Mouse (Mus musculus) embryonic facial prominence, embryonic 12.5 days (tissue): ENCODE results near the gene Tra2b. TPM values are rescaled to one million over a fixed set of nuclear protein-coding genes. Genes with fewer than 3 reads are reported as not detected.
A peak's percentile ranks its signal among the peaks of the same experiment; 100 is the strongest.
"Not testable (repeated sequence)": the region's sequence is repeated elsewhere in the genome, so short reads cannot be mapped to it uniquely, and the experiment has no call there.

Experiments
- ATAC-seq: fragments of 200-750 bp; cut with Nextera tagmentation; 2 replicates; pipeline ENCODE4 v1.8.0; 2017; ENCODE audit not compliant: insufficient number of reproducible peaks, insufficient read depth, low FRiP score, low TSS enrichment
- H3K27ac ChIP-seq: fragments of 300-500 bp; sonication (generic); 2 replicates; pipeline ENCODE4 v1.5.1; 2016; ENCODE audit warnings: mild to moderate bottlenecking
- H3K27me3 ChIP-seq: fragments of 300-500 bp; sonication (generic); 2 replicates; pipeline ENCODE4 v1.6.1; 2016; ENCODE audit warnings: mild to moderate bottlenecking, moderate library complexity
- H3K36me3 ChIP-seq: fragments of 300-500 bp; sonication (generic); 2 replicates; pipeline ENCODE4 v1.6.1; 2016; ENCODE audit warnings: mild to moderate bottlenecking
- H3K4me1 ChIP-seq: fragments of 300-500 bp; sonication (generic); 2 replicates; pipeline ENCODE4 v1.6.1; 2016
- H3K4me2 ChIP-seq: fragments of 300-500 bp; sonication (generic); replicated peaks from 2 replicates; pipeline ENCODE4 v1.6.1; 2016; ENCODE audit warnings: mild to moderate bottlenecking, moderate library complexity
- H3K4me3 ChIP-seq: fragments of 300-500 bp; sonication (generic); 2 replicates; pipeline ENCODE4 v1.5.1; 2016; ENCODE audit warnings: mild to moderate bottlenecking
- H3K9ac ChIP-seq: fragments of 300-500 bp; sonication (generic); 2 replicates; pipeline ENCODE4 v1.6.1; 2016; ENCODE audit warnings: mild to moderate bottlenecking, moderate library complexity
- H3K9me3 ChIP-seq: fragments of 300-500 bp; sonication (generic); 2 replicates; pipeline ENCODE4 v1.6.1; 2016; ENCODE audit warnings: mild to moderate bottlenecking, moderate library complexity
- WGBS: fragments of 180-500 bp; shearing (Covaris S2); methylation state at CpG from one replicate; pipeline ENCODE4 v1.1.7; 2016; 5-methylcytosine and 5-hydroxymethylcytosine counted together
- polyA plus RNA-seq: library from polyadenylated mRNA; unstranded; fragments of >200 nt; fragmentation: Nextera tagmentation; extraction: Ambion mirVana; gene quantifications from 2 replicates; pipeline ENCODE4 v1.2.1, GENCODE M21; 2016

Gene Tra2b
- polyA plus RNA-seq, 1 experiment from 2014 or later, result 463 TPM

DNA sequence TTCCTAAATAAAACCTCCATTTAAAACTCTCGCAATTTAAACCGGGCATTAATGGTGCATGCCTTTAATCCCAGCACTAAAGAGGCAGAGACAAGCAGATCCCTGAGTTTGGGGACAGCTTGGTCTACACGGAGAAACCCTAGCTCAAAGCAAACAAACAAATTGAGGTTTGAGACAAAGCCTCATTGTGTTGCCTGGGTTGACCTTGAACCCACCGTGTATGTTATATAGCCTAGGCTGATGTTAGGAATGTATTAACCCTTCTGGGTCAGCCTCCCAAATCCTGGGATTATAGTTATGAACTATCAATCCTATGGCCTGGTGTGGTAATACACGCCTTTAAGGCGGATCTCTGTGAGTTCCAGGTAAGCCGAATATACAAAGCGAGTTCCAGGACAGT lies 579 bp upstream of the Tra2b start:
- 41% methylated on average over 8 of the region's 8 CpGs for WGBS
- ATAC-seq, result no peak

DNA sequence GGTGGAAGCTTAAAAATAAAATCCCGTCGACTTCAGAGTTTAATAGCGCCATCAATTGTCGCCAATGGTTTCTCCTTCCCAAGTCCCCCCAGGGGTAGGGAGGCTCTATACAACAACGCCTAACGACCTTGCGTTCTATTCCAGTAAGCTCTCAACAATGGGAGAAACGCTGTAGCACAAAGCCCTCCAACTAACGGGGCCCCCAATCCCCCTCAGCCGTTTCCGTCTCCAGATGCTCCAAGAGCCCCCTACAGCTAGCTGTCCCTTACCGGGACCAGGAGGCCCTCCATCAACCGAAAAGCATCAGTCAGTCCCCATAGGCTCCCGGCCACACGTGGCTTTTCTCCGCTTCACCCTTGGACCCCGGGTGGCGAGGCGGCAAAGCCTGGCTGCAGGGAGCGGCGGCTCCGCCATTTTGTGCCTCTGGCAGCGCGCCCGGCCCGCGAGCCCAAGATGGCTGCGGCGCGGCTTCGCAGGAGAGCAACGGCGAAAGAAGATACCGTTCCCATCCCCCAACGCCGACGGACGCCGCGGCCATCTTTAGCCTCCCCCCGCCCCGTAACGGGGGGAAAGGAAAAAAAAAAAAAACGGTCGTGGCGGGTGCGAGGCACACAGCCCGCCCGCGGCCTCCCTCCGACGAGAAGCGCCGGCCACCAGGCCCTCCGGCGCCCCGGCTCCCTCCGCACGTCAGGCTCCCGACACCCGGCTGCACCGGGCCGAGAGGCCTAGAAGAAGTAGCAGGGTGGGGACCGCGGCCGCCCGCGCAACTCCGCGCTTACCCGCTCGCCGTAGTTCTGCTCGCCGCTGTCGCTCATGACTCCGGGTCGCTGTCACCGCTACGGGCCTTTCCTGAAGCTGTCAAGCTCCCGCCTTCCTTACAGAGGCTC lies 600 bp downstream of the Tra2b start:
- Histone ChIP-seq H3K4me1 (peaks cover 13% of the 10 kb centered on the region), H3K9me3 (no peaks in the 10 kb centered on the region), H3K27me3 (no peaks in the 10 kb centered on the region), H3K27ac (peak overlapping the region; percentile 98), H3K9ac (peak overlapping the region; percentile 94), H3K4me2 (peak overlapping the region; percentile 57), H3K4me3 (peak overlapping the region; percentile 85), H3K36me3 (no peaks in the 10 kb centered on the region)
- WGBS, result under 1% methylated on average over 67 of the region's 81 CpGs
- ATAC-seq, result peak; percentile 70

More for the DNA sequence above, 579 bp upstream of the Tra2b start:
- peak overlapping the region; percentile 85 for H3K4me3 ChIP-seq
- H3K9ac ChIP-seq, result peak overlapping the region; percentile 94
- no peaks in the 10 kb centered on the region for H3K36me3 ChIP-seq
- peak overlapping the region; percentile 51 for H3K4me2 ChIP-seq
- no peaks in the 10 kb centered on the region for H3K9me3 ChIP-seq
- H3K4me1 ChIP-seq, result peaks cover 13% of the 10 kb centered on the region
- H3K27ac ChIP-seq, result peak overlapping the region; percentile 83
- H3K27me3 ChIP-seq, result no peaks in the 10 kb centered on the region

DNA sequence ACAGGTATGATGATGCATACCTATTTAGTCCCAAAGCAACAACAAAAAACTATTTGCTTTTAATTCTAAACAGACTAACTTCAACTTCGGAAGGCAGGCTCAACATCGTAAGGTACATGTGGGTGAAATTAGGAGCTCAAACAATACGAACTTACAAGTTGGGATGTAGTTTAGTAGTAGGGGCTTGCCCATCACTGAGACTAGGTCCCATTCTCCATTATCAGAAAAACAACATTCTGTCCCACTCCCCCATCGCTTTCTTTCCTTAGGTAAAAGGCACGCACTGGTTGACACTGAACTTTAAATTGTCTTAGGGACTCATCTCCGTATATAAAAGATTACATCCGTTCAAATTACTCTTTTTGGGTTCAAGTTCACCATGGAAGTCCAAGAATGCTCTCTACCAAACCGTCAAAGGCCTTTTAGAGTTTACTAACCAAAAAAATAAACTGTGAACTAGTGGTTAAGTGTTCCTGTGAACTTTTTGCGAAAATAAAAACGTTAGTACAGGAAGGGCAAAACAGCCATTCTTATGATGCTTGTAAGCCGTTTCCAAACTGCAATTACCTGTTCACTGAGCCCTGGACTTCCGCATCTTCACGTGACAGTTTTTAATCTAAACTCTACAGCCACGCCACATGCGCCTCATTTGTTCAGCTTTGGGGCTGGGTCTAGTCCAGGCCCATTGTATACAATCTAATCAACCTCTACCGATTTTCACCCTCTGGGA lies 1.4 kb downstream of the Tra2b start:
- Histone ChIP-seq H3K9me3 (no peaks in the 10 kb centered on the region), H3K4me3 (peak overlapping the region; percentile 85), H3K27ac (peak overlapping the region; percentile 98), H3K27me3 (no peaks in the 10 kb centered on the region), H3K4me1 (peaks cover 13% of the 10 kb centered on the region), H3K4me2 (peak overlapping the region; percentile 57), H3K9ac (peak overlapping the region; percentile 94), H3K36me3 (no peaks in the 10 kb centered on the region)
- WGBS, result 2% methylated on average over 16 of the region's 16 CpGs
- ATAC-seq, result no peak

DNA sequence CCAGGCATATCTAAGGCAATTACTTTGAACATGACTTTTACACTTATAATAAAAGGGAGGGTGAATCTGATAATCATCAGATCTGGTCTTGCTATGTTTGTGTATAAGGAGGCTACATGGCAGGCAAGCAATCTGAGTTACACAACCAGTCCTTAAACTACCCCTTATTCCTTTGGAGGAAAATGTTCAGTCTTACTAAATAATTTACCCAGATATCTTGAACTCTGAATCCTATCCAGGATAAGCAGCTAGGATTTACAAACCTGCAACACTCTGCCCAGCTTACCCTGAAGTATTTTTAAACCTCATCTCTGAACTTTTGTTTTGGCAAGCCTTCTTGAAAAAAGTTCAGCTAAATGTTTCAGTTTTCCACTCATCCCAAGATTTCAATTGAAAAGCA lies 2.7 kb downstream of the Tra2b start:
- no peak for ATAC-seq
- peak overlapping the region; percentile 85 for H3K4me3 ChIP-seq
- no peak overlapping the region for H3K27ac ChIP-seq
- H3K9ac ChIP-seq, result no peak overlapping the region
- no peaks in the 10 kb centered on the region for H3K36me3 ChIP-seq
- H3K4me2 ChIP-seq, result peak overlapping the region; percentile 57
- H3K9me3 ChIP-seq, result no peaks in the 10 kb centered on the region
- H3K27me3 ChIP-seq, result no peaks in the 10 kb centered on the region
- peaks cover 13% of the 10 kb centered on the region for H3K4me1 ChIP-seq

DNA sequence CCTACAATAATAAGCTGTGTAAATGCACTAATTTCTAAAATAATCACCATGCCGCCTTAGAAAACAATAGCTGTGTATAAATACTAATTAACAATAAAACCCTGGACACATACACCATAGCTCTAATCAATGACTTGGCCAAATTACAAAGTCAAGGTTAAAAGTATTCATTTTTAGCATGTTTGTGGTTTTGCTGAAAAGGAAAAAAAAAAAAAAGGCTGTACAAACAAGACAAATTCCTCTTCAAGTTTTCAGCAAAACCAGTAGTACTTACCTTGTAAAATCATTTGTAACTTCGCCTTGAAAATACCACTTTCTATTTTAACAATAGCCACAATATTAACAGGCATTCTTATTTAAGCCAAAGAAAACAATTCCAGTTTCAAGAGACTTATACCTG lies 4.2 kb downstream of the Tra2b start:
- Histone ChIP-seq H3K4me3 (no peak overlapping the region), H3K4me2 (no peak overlapping the region), H3K27me3 (no peaks in the 10 kb centered on the region), H3K36me3 (no peaks in the 10 kb centered on the region), H3K4me1 (peaks cover 10% of the 10 kb centered on the region), H3K9ac (no peak overlapping the region), H3K27ac (no peak overlapping the region), H3K9me3 (no peaks in the 10 kb centered on the region)
- ATAC-seq, result no peak
- WGBS, result 75% methylated on average over 2 of the region's 2 CpGs

DNA sequence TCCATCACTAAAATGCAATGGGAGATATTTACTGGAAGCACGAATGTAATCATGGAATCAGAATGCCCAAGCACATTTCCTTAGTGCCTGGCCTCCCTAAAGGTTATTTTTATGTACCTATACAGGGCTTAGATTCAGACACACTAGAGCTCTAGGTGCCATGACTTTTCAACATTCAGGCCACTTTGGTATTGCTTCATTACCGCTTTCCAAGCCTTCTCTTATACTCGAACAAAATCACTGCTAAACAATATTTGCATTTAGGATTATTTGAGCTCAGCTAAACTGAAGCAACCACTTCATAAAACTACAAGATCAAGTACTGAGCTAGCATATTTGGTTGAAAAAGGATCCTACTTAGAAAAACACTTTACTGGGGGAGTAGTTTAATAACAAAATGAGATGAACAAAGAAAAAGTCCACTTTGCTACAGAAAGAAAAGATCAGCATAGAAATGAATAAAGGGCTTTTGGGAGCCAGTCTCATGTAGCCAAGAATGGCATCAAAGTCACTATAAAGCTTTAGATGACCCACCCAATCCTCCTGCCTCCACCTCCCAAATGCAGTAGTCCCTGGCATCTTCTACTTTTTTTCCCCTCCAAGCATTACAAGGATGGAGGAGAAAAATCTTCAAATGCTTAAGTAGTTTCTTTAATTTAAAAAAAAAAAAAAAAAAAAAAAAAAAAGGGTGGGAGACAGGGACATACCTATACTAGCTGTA lies 5.2 kb downstream of the Tra2b start:
- Histone ChIP-seq H3K36me3 (no peaks in the 10 kb centered on the region), H3K4me2 (0 out of 2 replicates have a peak overlapping the region, but pooled peaks have one; percentile 15), H3K27ac (no peak overlapping the region), H3K9ac (no peak overlapping the region), H3K9me3 (no peaks in the 10 kb centered on the region), H3K27me3 (no peaks in the 10 kb centered on the region), H3K4me1 (peaks cover 10% of the 10 kb centered on the region), H3K4me3 (no peak overlapping the region)
- ATAC-seq, result no peak
- 71% methylated on average over 3 of the region's 3 CpGs for WGBS

DNA sequence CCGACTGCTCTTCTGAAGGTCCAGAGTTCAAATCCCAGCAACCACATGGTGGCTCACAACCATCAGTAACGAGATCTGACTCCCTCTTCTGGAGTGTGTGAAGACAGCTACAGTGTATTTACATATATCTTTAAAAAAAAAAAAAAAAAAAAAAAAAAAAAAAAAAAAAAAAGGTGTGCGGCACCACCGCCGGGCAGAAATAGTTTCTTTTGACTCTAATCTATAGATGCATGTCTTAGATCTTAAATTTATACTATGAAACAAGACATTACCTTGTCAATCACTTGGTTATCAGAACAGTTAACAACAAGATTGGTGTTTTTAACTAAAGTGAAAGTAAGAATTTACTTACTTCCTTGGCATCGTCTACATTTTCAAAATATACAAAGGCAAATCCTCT lies 13.6 kb downstream of the Tra2b start:
- not testable (repeated sequence) for H3K27ac ChIP-seq, H3K4me3 ChIP-seq, H3K27me3 ChIP-seq, ATAC-seq, H3K9me3 ChIP-seq, H3K4me1 ChIP-seq, H3K4me2 ChIP-seq, H3K9ac ChIP-seq
- WGBS, result 86% methylated on average over 6 of the region's 6 CpGs
- peaks cover 51% of the 10 kb centered on the region for H3K36me3 ChIP-seq

DNA sequence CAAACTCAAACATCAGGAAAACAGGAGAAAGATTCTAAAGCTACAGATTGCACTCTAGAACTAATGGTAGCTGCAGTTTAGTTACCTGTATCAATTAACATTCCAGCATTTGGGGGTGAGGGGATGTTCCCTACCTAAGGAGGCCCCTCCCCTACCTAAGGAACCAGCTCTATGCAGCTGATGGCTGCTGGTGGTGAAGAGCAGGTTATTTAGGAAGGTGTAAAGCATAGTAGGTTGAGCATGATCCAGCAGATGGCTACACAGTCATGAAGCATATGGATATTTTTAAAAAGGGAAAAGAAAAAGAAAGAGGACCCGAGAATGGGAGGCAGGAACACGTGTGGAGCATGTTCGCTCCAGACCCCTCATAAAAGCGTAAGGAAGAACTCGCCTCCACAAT lies 15.5 kb downstream of the Tra2b start:
- no peak for ATAC-seq
- WGBS, result 97% methylated on average over 5 of the region's 5 CpGs
- peaks cover 53% of the 10 kb centered on the region for H3K36me3 ChIP-seq
- H3K27ac ChIP-seq, result no peak overlapping the region
- H3K27me3 ChIP-seq, result no peaks in the 10 kb centered on the region
- no peak overlapping the region for H3K9ac ChIP-seq
- no peak overlapping the region for H3K4me3 ChIP-seq
- H3K4me2 ChIP-seq, result no peak overlapping the region
- H3K4me1 ChIP-seq, result no peaks in the 10 kb centered on the region
- no peaks in the 10 kb centered on the region for H3K9me3 ChIP-seq

DNA sequence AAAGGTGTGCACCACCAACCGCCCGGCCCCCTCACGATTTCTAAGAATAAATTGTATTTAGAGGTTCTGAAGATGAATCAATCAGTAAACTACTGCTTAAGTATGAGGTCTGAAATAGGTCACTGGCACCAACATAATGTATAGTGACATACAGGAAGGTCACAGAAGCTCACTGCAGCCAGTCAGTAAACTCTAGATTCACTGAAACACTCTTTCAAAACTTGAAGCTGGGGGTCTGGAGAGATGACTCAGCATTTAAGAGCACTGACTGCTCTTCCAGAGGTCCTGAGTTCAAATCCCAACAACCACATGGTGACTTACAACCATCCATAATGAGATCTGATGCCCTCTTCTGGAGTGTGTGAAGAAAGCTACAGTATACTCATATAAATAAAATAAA lies 16.1 kb downstream of the Tra2b start:
- Histone ChIP-seq H3K9ac (no peak overlapping the region), H3K4me1 (no peaks in the 10 kb centered on the region), H3K9me3 (no peaks in the 10 kb centered on the region), H3K27me3 (no peaks in the 10 kb centered on the region), H3K4me3 (no peak overlapping the region), H3K36me3 (peaks cover 57% of the 10 kb centered on the region), H3K27ac (no peak overlapping the region), H3K4me2 (no peak overlapping the region)
- ATAC-seq, result no peak
- WGBS, result 96% methylated on average over 3 of the region's 3 CpGs

DNA sequence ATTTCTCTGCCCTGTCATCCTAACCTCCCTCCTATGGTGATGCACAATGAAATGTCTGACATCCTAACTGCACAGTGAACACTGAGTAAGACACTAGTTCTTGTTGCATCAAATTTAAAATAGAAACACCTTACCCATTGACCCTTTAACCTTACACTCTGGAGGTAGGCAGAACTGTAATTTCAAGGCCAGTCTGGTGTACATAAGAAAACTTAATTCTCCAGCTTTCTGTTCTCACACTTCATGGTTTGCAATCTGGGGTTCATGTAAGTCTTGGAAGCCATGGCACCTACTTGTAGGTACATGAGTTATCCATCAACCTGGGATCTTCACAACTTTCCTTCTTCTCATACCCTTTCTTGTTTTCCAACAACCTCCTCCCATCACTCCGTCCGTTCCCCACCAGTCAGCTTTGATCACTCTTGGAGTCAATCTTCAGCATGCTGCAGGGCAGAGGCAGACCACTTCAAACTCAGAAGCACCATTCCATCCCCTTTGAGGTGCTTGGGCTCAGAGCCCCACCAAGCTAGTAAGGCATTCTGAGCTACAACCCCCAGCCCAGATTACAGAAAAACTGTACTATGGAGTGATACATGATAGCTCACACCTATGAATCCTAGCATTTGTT lies 23.5 kb downstream of the Tra2b start:
- H3K9me3 ChIP-seq, result no peaks in the 10 kb centered on the region
- H3K27me3 ChIP-seq, result no peaks in the 10 kb centered on the region
- no peak overlapping the region for H3K4me3 ChIP-seq
- no peak overlapping the region for H3K27ac ChIP-seq
- peaks cover 58% of the 10 kb centered on the region for H3K36me3 ChIP-seq
- WGBS, result 83% methylated on average over 2 of the region's 2 CpGs
- no peak overlapping the region for H3K4me2 ChIP-seq
- H3K4me1 ChIP-seq, result no peaks in the 10 kb centered on the region
- ATAC-seq, result no peak
- no peak overlapping the region for H3K9ac ChIP-seq
